Mouse (Mus musculus): ENCODE results near the gene Cntnap2.

The Cntnap2 gene

DNA sequence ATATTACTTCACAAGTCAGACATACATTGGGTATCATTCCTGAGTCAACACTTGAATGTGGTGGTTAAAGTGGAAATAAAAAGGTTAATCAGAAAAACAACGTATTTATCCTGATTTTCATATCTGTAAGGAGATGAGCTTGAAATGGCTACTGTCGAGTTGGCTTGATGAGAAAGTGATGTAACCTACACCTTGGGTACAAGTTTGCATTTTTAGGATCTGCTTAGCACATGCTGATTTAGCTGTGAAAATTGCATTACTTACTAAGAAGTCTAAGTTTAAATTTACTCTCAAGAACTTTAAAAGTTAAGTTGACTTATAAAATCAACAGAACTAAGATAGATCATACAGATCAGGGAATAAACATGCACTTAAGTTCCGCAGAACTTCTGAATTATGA, 879.1 kb downstream of the Cntnap2 start:
- no peak for DNase-seq (ENCODE audit: low read depth, low spot score)

DNA sequence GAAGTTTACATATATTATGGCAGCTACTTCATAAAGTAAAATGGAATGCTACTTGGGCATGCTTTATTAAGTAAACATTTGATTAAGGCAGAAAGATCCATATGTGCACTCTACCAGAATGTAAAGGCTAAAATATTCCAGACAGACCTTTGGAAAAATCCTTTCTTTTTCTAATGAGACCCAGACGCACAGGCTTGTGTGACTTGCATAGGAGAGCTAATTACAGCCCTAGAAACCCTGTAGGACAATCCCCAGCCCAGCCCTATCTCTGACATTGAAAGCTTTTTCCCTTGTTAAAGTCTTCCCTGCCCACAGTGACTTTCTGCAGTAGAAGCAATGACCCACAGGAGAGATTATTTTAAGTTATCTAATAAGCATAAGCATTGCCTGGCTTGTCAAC, 879.6 kb downstream of the Cntnap2 start:
- peak; percentile 24 for DNase-seq (ENCODE audit: low read depth, low spot score)

DNA sequence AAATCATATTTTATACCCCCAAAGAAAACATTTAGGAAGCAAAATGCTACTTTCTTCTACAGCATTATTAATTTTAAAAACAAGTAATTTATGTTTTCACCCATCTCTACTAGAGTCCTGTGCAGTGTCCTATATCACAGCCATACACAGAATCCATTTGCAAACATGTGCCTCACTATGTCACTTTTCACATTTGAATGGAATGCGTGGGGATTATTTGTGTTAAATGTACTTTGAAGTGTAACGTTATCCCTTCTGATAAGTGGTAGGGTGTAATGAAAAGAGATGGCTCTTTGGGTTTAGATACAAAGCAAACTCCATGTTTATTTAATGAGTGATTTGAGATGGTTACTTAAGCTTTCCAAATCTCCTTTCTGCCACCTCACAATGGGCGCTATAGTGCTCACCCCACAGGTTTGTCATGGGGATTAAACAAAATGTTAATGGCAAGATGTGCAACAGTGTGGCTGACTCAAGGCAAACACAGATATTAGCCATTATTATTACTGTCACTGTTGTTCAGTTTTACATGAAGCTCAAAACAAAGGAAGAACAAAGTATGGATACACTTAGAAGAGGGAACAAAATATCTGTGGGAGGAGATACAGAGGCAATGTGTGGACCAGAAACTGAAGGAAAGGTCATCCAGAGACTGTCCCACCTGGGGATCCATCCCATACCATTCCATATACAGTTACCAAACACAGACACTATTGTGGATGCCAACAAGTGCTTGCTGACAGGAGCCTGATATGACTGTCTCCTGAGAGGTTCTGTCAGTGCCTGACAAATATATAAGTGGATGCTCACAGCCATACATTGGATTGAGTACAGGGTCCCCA, 886.2 kb downstream of the Cntnap2 start:
- DNase-seq (ENCODE audit: low read depth, low spot score): no peak

DNA sequence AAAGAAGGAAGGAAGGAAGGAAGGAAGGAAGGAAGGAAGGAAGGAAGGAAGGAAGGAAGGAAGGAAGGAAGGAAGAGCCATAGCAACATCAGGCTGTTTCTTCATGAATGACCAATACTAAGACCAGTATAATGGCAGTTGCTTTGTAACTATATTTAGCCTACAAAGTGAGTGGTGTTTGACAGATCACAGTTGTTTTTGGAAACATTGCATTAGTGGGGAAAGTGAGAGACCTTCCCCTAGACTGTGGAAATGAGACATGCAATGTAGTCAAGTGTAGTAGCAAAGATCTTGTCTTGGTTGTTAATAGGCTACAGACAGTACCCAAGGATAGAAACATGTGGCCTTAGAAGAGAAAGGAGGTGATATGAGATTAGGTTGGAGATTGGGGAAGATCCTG, 895.6 kb downstream of the Cntnap2 start:
- DNase-seq (ENCODE audit: low read depth, low spot score): no peak

DNA sequence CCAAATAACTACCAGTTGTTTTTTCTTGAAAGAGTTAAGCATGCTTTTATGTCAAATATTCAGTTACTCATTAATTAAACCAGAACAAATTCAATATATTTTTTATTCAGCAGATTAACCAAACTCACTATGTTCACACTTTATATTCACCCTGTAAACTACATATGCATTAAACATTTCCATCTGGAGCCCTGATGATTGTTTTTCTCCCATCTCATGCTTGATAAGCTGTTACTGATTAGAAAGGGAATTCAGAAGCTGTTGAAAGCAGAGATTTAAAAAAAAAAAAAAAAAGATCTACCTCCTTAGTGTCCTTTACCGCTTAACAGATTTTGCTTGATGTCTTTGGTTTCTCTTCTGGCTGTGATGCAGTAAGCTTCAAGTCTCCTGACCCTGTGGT, 905.3 kb downstream of the Cntnap2 start:
- DNase-seq (ENCODE audit: low read depth, low spot score): no peak

DNA sequence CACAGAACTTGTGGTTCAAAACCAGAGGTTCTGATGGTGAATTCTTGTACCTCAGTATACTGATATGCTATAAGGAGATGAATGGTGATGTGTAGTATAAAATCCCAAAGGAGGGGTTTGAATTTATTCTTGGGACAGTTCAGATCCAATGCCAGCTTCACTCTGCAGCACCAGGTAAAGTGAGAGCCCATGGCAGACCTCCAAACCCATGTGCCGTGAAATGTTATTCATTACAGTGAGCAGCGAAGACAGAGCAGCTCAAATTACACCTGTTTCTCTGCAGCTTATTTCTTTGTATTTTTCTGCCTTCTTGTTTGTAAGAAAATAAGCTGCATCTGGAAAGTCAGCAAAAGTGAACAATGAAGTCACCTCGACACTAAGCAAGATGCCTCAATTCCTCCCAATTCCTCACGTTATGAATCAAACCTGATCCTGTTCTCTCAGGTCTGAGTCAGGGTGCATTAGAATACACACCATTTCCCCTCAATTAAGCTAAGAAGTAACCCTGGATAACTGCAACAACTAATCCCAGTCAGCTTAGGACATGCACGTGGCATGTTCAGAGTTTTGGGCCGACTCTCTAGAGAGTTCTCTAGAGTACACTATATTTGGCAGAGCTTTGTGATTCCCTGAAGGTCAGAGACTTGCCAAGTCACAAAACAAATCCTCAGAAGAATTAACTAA, 915.5 kb downstream of the Cntnap2 start:
- DNase-seq (ENCODE audit: low read depth, low spot score): no peak

DNA sequence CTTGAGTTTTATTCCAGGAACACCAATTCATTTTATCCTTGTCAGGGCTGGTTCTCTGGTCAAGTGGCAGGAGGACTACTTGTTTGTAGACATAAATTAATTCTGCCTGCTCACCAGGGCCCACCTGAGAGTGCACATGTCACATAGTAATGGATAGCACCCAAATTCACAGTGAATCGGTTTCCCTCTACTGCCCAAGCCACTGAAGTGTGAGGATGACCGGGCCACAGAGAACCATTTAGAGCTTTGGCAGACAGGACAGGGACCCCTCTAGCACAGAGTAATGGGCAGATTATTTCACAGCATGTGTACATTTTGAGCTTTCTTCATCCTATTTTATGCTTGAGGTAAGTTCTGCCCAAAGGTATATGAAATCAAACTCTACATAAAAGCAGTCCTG, 920.0 kb downstream of the Cntnap2 start:
- DNase-seq (ENCODE audit: low read depth, low spot score): no peak

DNA sequence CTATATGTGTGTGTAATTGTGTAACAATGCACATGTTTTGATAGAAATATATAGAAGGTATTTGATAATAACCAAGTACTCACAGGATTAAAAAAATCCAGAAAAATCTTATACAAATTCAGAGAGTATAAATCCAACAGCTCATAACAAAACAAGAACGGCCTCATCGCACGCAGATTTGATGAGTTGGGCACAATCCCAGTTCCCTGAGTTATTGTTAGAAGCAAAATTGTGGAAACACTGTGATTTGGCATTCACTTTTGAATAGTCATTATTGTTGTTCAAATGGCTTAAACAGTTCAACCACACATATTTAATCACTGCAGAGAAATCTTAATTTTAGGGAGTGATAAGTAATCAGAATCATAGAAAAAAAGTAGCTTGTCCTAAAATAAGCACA, 928.9 kb downstream of the Cntnap2 start:
- DNase-seq (ENCODE audit: low read depth, low spot score): no peak

DNA sequence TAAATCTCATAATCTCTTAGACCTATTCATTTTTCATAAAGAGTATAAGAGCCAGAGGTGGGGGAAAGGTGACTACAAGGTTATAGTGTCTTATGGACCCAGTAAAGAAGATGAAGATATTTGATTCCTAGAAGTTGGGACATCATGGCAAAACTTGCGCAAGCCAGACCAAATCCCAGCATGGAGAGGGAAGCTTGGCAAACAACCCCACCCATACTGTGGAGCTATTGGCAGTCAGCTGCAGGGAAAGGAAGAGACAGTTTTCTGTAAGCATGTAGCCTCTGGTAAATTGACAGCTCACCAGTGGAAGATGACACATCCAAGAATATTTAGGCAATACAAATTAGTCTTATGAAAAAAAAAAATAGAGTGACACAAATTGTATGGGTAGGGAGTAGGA, 931.9 kb downstream of the Cntnap2 start:
- no peak for DNase-seq (ENCODE audit: low read depth, low spot score)

DNA sequence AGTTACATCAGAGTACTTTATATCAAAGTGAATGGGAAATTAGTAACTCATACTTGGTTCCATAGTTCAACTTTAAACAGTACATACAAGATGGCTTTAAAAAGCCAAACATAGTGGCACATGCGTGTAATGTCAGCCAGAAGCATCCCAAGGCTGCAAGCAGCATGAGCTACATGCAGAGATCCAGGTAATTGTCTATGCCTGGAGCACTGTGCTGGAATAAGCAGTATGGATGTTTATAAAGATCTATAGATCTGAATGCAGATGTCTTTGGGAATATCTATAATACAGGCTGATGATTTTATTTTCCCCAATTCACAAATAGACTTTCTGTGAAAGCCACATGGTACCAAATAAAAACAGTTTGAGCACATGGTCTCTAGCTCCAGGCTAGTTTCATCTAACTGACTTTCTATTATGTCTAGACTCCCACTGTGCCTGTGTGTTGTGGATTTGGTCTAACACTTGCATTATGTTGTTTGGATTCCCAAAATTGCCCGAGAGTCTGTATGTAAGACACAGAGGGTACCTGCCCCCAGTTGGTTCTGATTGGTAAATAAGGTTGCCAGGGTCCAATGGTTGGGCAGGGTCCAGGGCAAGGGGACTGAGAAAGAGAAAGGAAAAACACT, 963.5 kb downstream of the Cntnap2 start:
- no peak for DNase-seq (ENCODE audit: low read depth, low spot score)

DNA sequence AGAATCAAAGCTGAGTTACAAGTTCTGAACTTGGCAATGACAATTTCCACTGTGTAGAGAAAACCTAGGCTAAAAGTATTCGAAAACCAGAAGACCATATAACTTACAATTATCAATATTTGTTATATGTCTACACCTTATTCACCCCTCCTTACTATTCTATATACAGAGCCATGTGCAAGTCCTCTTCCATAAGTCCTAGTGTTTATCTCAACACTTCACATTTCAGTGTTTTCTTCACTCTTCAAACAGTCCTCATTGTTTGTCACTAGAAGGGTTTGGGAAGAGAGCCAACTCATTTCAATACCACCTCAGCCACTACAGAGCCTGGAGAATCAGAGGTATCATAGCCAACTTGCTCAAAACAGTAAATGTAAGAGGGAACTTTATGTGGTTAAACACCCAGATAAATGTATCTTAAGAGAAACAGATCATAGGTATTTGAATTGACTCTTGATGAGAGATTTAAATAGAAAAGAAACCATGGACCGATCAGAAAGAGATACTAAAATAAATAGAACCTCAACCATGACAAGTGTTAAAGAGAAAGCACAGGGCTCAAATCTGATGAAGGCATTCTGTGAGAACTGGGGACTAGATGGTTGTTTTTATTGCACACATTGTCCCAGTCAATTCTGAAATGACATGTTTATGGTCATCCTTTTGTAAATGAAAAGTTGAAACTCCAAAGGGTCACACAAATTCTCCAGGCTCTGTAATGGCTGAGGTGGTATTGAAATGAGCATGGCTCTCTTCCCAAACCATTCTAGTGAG, 972.9 kb downstream of the Cntnap2 start:
- no peak for DNase-seq (ENCODE audit: low read depth, low spot score)

DNA sequence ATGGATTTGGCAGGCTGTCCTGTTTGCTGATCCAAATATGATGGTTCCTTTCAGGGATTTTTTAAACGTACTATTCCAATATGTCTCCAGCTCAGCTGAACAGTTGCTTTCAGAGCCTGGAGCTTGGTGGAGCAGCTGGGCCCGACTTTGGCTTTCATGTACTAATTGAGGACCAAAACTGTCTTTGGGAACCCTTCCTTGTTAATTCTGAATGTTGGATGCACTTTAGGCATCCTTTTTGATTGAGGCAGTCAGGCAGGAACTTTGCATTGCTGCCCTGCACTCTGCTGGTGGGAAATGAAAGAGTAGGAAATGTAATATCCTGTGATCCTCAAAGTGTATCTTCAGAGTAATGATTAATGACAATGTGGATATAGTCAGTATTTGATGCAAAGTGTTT, 974.0 kb downstream of the Cntnap2 start:
- DNase-seq (ENCODE audit: low read depth, low spot score): no peak

DNA sequence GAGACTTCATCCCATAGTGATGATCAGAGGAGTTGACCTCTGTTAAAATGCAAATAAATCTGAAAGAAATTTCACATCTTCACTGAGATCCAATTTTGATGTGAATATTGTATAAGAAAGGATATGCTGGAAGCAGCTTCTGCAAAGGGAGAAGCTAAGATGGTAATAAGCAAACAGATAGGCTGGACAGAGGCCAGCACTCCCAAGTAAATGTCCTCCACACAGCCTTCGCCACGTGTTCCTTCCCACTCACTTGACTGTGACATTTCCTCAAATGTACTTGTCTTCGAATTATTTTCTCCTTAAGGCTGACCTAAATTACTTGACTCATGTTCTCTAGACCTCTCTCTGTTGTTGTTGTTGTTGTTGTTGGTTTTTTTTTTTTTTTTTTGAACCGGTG, 981.5 kb downstream of the Cntnap2 start:
- DNase-seq (ENCODE audit: low read depth, low spot score): no peak

DNA sequence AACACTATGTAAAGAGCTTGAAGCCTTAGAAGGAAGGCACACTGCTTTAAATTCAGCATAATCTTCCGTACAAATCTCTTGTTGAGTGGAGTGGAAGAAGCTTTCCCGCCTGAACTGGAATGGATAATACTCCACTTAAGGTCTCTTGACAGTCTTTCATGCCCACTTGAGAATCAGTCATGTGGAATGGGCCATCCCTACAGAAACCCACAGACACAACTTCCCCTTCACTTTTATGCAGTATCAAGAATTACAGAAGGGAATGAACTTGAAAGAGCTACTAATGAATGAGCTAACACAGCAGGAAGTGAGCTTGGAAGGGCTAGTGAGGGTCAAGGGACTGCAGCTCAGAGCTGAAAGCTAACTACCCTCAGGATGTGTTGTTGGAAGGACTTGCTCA, 1021.1 kb downstream of the Cntnap2 start:
- no peak for DNase-seq (ENCODE audit: low read depth, low spot score)

DNA sequence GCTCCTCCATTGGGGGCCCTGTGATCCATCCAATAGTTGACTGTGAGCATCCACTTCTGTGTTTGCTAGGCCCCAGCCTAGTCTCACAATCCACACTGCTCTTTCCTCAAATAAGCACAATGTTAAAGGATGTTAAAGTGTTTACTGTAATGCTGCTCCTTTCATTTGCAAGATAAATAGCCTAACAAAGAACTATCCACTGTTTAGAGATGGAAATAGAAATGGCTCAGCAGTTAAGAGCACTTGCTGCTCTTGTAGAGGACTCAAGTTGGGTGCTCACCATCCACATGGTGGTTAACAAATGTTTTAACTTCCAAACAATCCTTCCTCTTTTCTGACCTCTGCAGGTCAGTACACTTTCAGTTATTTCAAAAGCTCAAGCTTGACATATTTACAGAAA, 1022.3 kb downstream of the Cntnap2 start:
- no peak for DNase-seq (ENCODE audit: low read depth, low spot score)

DNA sequence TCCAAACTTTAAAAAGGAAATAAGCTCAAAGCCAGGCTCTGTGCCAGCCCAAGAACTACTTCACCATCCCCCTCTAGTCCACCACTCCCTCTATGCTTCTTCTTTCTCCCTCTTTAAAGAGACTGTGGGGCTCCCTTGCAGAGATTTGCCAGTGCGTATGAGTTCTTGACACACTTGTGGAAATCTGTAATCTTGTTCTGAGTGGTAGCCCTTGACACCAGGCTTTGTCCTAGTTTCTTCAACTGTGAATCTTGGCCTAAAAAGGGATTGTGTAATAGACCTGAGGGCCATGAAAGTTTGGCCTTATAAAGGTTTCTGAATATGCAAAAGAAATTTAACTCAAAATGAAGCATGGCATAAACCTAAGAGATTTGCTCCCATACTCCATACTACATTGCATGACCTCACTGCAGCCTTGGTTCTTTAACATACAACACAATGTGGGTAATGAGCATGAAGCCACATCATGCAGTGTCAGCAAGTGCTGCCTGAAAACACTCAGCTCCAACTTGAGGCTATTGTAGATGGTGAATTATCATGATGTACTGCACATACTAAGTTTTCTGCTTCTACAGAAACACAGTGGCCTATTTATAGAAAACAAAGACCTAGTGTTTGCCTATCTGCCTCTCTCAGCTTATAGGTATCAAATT, 1084.2 kb downstream of the Cntnap2 start:
- DNase-seq (ENCODE audit: low read depth, low spot score): no peak

DNA sequence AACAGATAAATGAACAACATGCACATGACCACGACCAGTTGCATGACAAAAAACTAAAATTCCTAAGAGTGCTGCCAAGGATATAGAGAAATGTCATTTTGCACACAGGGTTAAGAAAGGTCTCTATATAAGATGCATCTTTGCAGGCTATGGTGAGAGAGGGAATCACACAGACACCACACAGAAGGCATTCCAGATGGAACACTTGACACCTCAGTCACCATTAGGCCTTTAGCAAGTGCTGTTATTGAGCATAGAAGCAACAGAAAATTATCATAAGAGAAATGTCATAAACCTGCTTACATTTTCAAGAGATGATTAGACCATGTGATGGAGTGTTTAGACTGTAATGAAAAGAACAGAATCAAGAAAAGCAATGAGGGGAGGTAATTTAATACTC, 1107.7 kb downstream of the Cntnap2 start:
- no peak for DNase-seq (ENCODE audit: low read depth, low spot score)

DNA sequence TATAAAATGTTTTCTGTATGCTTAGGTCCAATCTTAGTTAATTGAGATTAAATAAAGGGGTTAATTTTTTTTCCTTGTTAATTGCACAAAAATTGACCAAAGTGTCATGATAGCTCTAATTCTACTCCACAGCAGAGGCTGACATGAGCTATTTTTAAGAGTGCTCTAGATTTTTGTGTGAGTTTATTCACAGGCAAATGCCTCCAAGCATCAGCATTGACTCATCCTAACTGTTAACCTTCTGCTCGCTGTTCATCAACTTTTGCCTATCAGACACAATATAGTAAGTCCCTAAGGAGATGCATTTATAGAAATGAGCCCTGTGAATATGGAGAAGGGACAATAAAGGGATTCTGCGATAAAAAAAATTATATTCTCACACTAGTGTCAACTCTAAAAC, 1138.1 kb downstream of the Cntnap2 start:
- DNase-seq (ENCODE audit: low read depth, low spot score): no peak

DNA sequence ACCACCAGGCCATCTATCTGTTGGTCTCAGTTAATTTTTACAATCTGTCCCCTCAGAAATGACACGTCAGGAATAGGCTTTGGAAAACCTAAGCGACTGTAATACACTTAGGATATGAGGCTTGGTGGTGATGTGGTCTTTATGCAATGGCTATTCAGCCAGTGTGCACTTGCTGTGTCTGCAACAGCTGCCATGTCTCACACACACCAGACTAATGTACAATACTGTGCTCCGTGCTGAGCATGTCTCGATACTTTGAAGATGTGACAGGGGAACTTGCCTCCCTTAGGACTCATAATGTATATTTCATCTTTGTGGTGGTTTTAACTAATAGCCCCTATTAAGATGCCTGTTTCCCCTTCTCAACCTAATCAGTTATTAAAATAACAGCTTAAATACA, 1142.7 kb downstream of the Cntnap2 start:
- no peak for DNase-seq (ENCODE audit: low read depth, low spot score)

DNA sequence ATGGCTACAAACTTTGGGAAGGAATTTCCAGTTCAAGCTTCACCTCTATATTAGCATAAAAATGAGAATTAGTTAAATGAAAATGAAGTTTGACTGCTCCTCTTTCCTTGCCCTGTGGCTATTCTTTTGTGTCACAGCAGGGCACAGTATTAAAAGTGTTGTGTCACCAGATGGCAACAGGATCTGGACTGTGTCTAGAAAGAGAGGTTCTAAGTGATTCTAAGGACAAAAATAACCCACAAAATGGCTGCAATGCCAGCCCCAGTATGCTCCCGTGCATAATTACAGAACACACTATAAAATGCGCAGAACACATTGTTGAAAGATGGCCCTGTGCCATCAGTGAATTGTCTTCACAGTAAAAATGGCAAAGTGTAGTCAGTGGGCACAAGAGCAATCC, 1146.4 kb downstream of the Cntnap2 start:
- no peak for DNase-seq (ENCODE audit: low read depth, low spot score)

DNA sequence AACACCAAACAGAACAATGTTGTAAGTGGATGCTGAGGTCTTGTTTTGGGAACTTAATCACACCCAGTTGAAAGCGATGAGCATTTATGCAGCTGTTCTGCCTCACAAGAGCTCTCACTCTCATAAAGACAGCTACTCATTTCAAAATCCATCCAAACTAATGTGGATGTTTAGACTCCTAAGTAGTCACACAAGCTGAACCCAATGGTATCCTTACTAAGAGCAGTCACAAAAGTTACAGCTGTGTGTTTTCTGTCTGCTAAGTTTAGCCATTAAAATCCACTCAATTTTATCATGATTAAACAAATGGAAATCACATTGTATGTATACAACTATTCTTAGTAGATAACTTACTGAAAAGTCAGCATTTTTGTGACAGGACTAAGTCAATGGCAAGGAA, 1173.7 kb downstream of the Cntnap2 start:
- no peak for DNase-seq (ENCODE audit: low read depth, low spot score)

DNA sequence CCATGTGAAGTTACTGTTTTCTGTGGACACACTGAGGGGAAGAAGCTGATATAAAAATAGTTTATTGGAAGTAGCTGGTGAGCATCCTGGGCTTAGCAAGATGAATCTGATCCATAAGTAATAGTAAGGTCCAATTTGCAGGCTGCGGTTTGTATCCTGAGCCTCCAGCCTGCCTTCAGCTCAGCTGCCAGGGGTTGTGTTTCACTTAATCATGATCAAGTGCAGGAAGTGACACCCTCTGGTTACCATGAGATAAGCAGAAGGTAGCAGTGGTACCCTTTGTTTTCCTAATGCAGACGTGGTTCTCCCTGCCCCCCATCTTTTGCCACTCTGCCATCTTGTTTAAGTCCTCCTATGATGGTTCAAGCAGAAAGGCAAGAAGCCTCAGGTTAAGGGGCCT, 1181.2 kb downstream of the Cntnap2 start:
- no peak for DNase-seq (ENCODE audit: low read depth, low spot score)

Measured in forelimb bud, embryonic 11.5 days (tissue).